Mouse (Mus musculus) mammary gland, adult 2 months (tissue): ENCODE measurements around the gene Nptxr. TPM values are rescaled to one million over a fixed set of nuclear protein-coding genes. Genes with fewer than 3 reads are reported as not detected.

Experiments used
- polyA plus RNA-seq: library from polyadenylated mRNA; depleted of rRNA; stranded (reverse); fragments of >200 nt; gene quantifications from 2 replicates; pipeline ENCODE4 v1.2.3, GENCODE M21; 2012; ENCODE audit warnings: low replicate concordance; rRNA removed

Nptxr gene
- 1.1 and 1.6 TPM in 2 replicates for polyA plus RNA-seq

GRCm38 (mm10) chr15:79804352-79805071 is at the start of gene Nptxr:
Nptxr (minus strand) TSS chr15:79804766.

GRCm38 (mm10) chr15:79834130-79834880 is 29.7 kb upstream of the Nptxr start, which contains the start of the genes Npcd and Cbx6:
Npcd (minus strand) TSS chr15:79834237.
Cbx6 (minus strand) TSS chr15:79834688.

GRCm38 (mm10) chr15:79777749-79778148 is 26.8 kb downstream of the Nptxr start, which contains the start of gene Dnal4:
Dnal4 (minus strand) TSS chr15:79777849.

GRCm38 (mm10) chr15:79741921-79742705 is 62.5 kb downstream of the Nptxr start, which contains the start of gene Sun2:
Sun2 (minus strand) TSS chr15:79742536.

Other genes with a start within 250 kb of the Nptxr start
- gene Dmc1, start 199.7 kb downstream of the Nptxr start, polyA plus RNA-seq = 0.30 TPM in 1 of 2 replicates, not detected in the other
- gene Fam227a, start 145.8 kb downstream of the Nptxr start, polyA plus RNA-seq = 0.86 and 1.7 TPM in 2 replicates
- 5.3 and 5.6 TPM in 2 replicates for gene Cby1, start 145.6 kb downstream of the Nptxr start, polyA plus RNA-seq
- gene Tomm22, start 133.9 kb downstream of the Nptxr start, polyA plus RNA-seq = 21.5 and 56.9 TPM in 2 replicates
- 34.1 and 38.1 TPM in 2 replicates for gene Josd1, start 116.8 kb downstream of the Nptxr start, polyA plus RNA-seq
- 49.1 and 53.4 TPM in 2 replicates for gene Gtpbp1, start 113.9 kb downstream of the Nptxr start, polyA plus RNA-seq
- 116 and 155 TPM in 2 replicates for gene Sun2, start 62.2 kb downstream of the Nptxr start, polyA plus RNA-seq
- gene Dnal4, start 26.9 kb downstream of the Nptxr start, polyA plus RNA-seq = 31.8 and 32.2 TPM in 2 replicates
- 2.5 TPM in 1 of 2 replicates, not detected in the other for gene Npcd, start 29.5 kb upstream of the Nptxr start, polyA plus RNA-seq
- 50.6 and 89.8 TPM in 2 replicates for gene Cbx6, start 29.9 kb upstream of the Nptxr start, polyA plus RNA-seq
- gene Apobec3, start 86.9 kb upstream of the Nptxr start, polyA plus RNA-seq = 71.3 and 98.3 TPM in 2 replicates
- gene Cbx7, start 166.4 kb upstream of the Nptxr start, polyA plus RNA-seq = 55.6 and 76.8 TPM in 2 replicates
- gene Pdgfb, start 210.2 kb upstream of the Nptxr start, polyA plus RNA-seq = 40.3 and 42.8 TPM in 2 replicates